Mouse (Mus musculus): ENCODE measurements at regions not wholly inside any gene's neighbourhood (a gene's known extent, or its start where the extent isn't known, plus 50 kb on each side); places are given as distances from the start of the nearest gene placed in this dataset.

GRCm38 (mm10) chr1:136779384-136779783 lies 154.7 kb downstream of the Zfp281 start:
- Histone ChIP-seq H3K4me3 (no peak overlapping the region), H3K4me2 (ENCODE audit: low read depth) (no peak overlapping the region), H3K79me2 (ENCODE audit: control insufficient read depth, insufficient read depth) (no peaks in the 10 kb centered on the region), H3ac (ENCODE audit: control insufficient read depth, insufficient read length) (no peak overlapping the region), H3K36me3 (ENCODE audit: control insufficient read depth, insufficient read depth) (no peaks in the 10 kb centered on the region), H3K27me3 (ENCODE audit: control insufficient read depth, insufficient read depth, insufficient read length) (peaks cover 13% of the 10 kb centered on the region)
- TF ChIP-seq MAX (IDR thresholded peaks at IDR 0.05; ENCODE audit: low read depth) = no peak
- no peak for TF ChIP-seq TCF12 (IDR thresholded peaks at IDR 0.05; ENCODE audit: insufficient read depth, poor library complexity, severe bottlenecking)
- TF ChIP-seq SRF (IDR thresholded peaks at IDR 0.05; ENCODE audit: control insufficient read depth, insufficient read length, low read depth) = no peak

GRCm38 (mm10) chr1:136781561-136782025 lies 156.9 kb downstream of the Zfp281 start:
- H3K4me2 ChIP-seq (ENCODE audit: low read depth) = no peak overlapping the region
- no peak for TF ChIP-seq MAX (IDR thresholded peaks at IDR 0.05; ENCODE audit: low read depth)
- TF ChIP-seq REST (IDR thresholded peaks at IDR 0.05; ENCODE audit: insufficient read depth, insufficient read length) = no peak
- no peak for TF ChIP-seq CEBPB (IDR thresholded peaks at IDR 0.05; ENCODE audit: insufficient read depth, poor library complexity, severe bottlenecking)
- no peak for TF ChIP-seq TCF3 (IDR thresholded peaks at IDR 0.05; ENCODE audit: insufficient read length, low read depth)
- no peak for TF ChIP-seq E2F4 (IDR thresholded peaks at IDR 0.05; ENCODE audit: insufficient read depth)
- no peak for TF ChIP-seq SRF (IDR thresholded peaks at IDR 0.05; ENCODE audit: control insufficient read depth, insufficient read length, low read depth)
- no peak for TF ChIP-seq POLR2AphosphoS2 (IDR thresholded peaks at IDR 0.05; ENCODE audit: insufficient read length, low read depth)
- TF ChIP-seq USF1 (IDR thresholded peaks at IDR 0.05; ENCODE audit: low read depth) = no peak
- no peak for TF ChIP-seq TCF12 (IDR thresholded peaks at IDR 0.05; ENCODE audit: insufficient read depth, poor library complexity, severe bottlenecking)
- TF ChIP-seq POLR2A (IDR thresholded peaks at IDR 0.05; ENCODE audit: insufficient read length, low read depth) = no peak
- no peaks in the 10 kb centered on the region for H3K79me2 ChIP-seq (ENCODE audit: control insufficient read depth, insufficient read depth)
- peaks cover 6% of the 10 kb centered on the region for H3K27me3 ChIP-seq (ENCODE audit: control insufficient read depth, insufficient read depth, insufficient read length)
- H3K36me3 ChIP-seq (ENCODE audit: control insufficient read depth, insufficient read depth) = no peaks in the 10 kb centered on the region
- no peak overlapping the region for H3ac ChIP-seq (ENCODE audit: control insufficient read depth, insufficient read length)
- H3K4me3 ChIP-seq = no peak overlapping the region

DNA sequence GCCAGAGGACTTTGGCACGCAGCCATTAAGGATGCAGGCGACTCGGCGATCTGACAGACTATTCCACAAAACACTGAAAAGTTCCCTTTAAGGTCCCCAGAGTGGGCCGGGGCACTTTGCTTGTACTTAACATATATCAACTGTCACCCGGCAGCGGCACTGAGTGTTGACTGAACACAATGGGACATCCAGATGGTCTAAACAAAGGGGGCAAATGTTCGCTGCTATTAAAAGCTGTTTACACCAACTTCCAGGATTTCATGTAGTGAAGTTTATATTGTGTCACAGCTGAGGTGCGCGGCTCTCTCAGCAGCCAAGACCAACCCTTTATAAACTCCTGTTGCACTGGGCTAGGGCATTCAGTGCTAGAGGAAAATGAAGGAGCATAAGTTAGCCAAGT lies 157.6 kb downstream of the Zfp281 start:
- no peak overlapping the region for H3K4me2 ChIP-seq (ENCODE audit: low read depth)
- H3K27me3 ChIP-seq (ENCODE audit: control insufficient read depth, insufficient read depth, insufficient read length) = peaks cover 6% of the 10 kb centered on the region
- no peak overlapping the region for H3K4me3 ChIP-seq

GRCm38 (mm10) chr1:136784178-136784577 lies 159.5 kb downstream of the Zfp281 start:
- no peak overlapping the region for H3ac ChIP-seq (ENCODE audit: control insufficient read depth, insufficient read length)
- no peak overlapping the region for H3K4me2 ChIP-seq (ENCODE audit: low read depth)
- no peaks in the 10 kb centered on the region for H3K79me2 ChIP-seq (ENCODE audit: control insufficient read depth, insufficient read depth)
- TF ChIP-seq SRF (IDR thresholded peaks at IDR 0.05; ENCODE audit: control insufficient read depth, insufficient read length, low read depth) = no peak
- TF ChIP-seq MYOD1 (IDR thresholded peaks at IDR 0.05; ENCODE audit: control insufficient read depth in 1 of 3, insufficient read length in 2 of 3, low read depth in 2 of 3) = no peak
- TF ChIP-seq POLR2AphosphoS2 (IDR thresholded peaks at IDR 0.05; ENCODE audit: insufficient read length, low read depth) = no peak
- no peak for TF ChIP-seq MYOG (IDR thresholded peaks at IDR 0.05; ENCODE audit: control insufficient read depth in 1 of 3, insufficient read depth in 1 of 3, insufficient read length in 2 of 3, low read depth in 2 of 3)
- no peak for TF ChIP-seq CEBPB (IDR thresholded peaks at IDR 0.05; ENCODE audit: insufficient read depth, poor library complexity, severe bottlenecking)
- no peak for TF ChIP-seq TCF3 (IDR thresholded peaks at IDR 0.05; ENCODE audit: insufficient read length, low read depth)
- TF ChIP-seq MAX (IDR thresholded peaks at IDR 0.05; ENCODE audit: low read depth) = no peak
- TF ChIP-seq TCF12 (IDR thresholded peaks at IDR 0.05; ENCODE audit: insufficient read depth, poor library complexity, severe bottlenecking) = no peak
- no peak for TF ChIP-seq USF1 (IDR thresholded peaks at IDR 0.05; ENCODE audit: low read depth)
- no peak for TF ChIP-seq POLR2A (IDR thresholded peaks at IDR 0.05; ENCODE audit: insufficient read length, low read depth)
- no peak for TF ChIP-seq REST (IDR thresholded peaks at IDR 0.05; ENCODE audit: insufficient read depth, insufficient read length)
- TF ChIP-seq E2F4 (IDR thresholded peaks at IDR 0.05; ENCODE audit: insufficient read depth) = no peak
- no peaks in the 10 kb centered on the region for H3K36me3 ChIP-seq (ENCODE audit: control insufficient read depth, insufficient read depth)
- peaks cover 6% of the 10 kb centered on the region for H3K27me3 ChIP-seq (ENCODE audit: control insufficient read depth, insufficient read depth, insufficient read length)
- H3K4me3 ChIP-seq = no peak overlapping the region

More for the DNA sequence above, 157.6 kb downstream of the Zfp281 start:
- TF ChIP-seq MYOG (IDR thresholded peaks at IDR 0.05; ENCODE audit: control insufficient read depth in 1 of 3, insufficient read depth in 1 of 3, insufficient read length in 2 of 3, low read depth in 2 of 3) (no peak), REST (IDR thresholded peaks at IDR 0.05; ENCODE audit: insufficient read depth, insufficient read length) (no peak)
- Histone ChIP-seq H3K79me2 (ENCODE audit: control insufficient read depth, insufficient read depth) (no peaks in the 10 kb centered on the region), H3K36me3 (ENCODE audit: control insufficient read depth, insufficient read depth) (no peaks in the 10 kb centered on the region), H3ac (ENCODE audit: control insufficient read depth, insufficient read length) (no peak overlapping the region)

DNA sequence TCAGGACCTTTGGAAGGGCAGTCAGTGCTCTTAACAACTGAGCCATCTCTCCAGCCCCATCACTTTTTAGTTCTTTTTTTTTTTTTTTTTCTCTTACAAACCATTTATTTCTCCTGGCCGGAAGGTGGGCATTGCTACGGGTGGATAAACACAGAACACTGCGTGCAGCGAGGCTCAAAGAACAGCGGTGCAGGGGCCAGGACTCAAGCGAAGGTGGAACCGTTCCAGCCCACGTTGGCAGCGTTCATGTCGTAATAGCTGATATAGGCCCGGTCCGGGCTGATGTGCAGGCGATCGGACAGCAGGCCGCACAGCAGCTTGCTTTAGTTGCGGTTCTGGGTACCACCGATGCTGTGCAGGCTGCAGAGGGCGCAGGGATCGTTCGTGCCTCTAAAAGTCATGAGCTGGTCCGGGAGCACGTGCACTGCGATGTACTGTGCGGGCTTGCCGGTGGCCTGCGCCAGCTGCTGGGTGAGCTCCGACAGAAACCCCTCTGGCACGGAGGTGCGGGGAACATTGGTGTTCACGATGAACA lies 164.3 kb downstream of the Zfp281 start:
- no peak for TF ChIP-seq E2F4 (IDR thresholded peaks at IDR 0.05; ENCODE audit: insufficient read depth)
- no peak for TF ChIP-seq MAX (IDR thresholded peaks at IDR 0.05; ENCODE audit: low read depth)
- TF ChIP-seq SRF (IDR thresholded peaks at IDR 0.05; ENCODE audit: control insufficient read depth, insufficient read length, low read depth) = no peak
- Histone ChIP-seq H3ac (ENCODE audit: control insufficient read depth, insufficient read length) (no peak overlapping the region), H3K27me3 (ENCODE audit: control insufficient read depth, insufficient read depth, insufficient read length) (no peaks in the 10 kb centered on the region), H3K4me2 (ENCODE audit: low read depth) (no peak overlapping the region), H3K36me3 (ENCODE audit: control insufficient read depth, insufficient read depth) (no peaks in the 10 kb centered on the region), H3K79me2 (ENCODE audit: control insufficient read depth, insufficient read depth) (no peaks in the 10 kb centered on the region), H3K4me3 (no peak overlapping the region)

Data from myocyte (in vitro differentiated cells).